Mouse (Mus musculus): Measurements from ENCODE around the gene Psd4. TPM values are rescaled to one million over a fixed set of nuclear protein-coding genes. Genes with fewer than 3 reads are reported as not detected.

Gene Psd4
- polyA plus RNA-seq, 1 experiment: under 0.01 TPM

DNA sequence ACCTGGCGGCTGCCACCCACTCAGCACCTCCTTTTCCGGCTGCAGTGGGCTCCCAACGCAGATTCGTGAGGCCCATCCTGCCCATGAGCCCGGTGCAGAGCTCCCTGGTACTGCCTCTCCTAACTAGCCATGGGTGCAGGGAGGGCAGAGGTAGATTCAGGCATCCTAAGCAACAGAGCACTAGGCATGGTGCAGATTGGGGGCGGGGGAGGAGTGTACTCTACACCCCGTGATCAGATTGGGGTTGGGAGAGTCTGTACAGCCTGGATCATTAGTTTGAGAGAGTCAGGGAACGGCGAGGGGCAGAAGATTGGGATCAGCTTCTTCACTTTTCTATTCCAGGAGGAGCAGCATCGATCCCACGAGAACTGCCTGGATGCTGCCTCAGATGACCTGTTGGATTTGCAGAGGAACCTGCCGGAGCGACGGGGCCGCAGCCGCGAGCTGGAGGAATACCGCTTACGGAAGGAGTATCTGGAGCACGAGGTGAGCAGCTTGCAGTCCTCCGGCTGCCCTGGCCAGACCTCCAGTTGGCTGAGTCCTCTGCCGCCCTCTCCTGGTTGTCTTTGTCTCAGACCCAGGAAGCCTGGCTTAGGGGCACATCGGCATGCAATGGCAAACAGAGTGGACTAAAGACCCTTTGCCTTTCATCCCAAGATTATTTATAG is 38.1 kb downstream of the Psd4 start:
- no peak overlapping the region for H3K4me3 ChIP-seq (ENCODE audit: insufficient read depth, poor library complexity, severe bottlenecking)
- H3K27me3 ChIP-seq (ENCODE audit: control insufficient read depth, insufficient read depth, insufficient read length): peaks cover 18% of the 10 kb centered on the region
- H3K36me3 ChIP-seq (ENCODE audit: control insufficient read depth, insufficient read depth): no peaks in the 10 kb centered on the region
- no peak overlapping the region for H3ac ChIP-seq (ENCODE audit: control insufficient read depth, insufficient read length, low read depth)
- no peaks in the 10 kb centered on the region for H3K79me2 ChIP-seq (ENCODE audit: control insufficient read depth, insufficient read depth)
- H3K79me3 ChIP-seq (ENCODE audit: low read depth): no peaks in the 10 kb centered on the region
- TF ChIP-seq CTCF (IDR thresholded peaks at IDR 0.05; ENCODE audit: control insufficient read depth, insufficient read depth, insufficient read length): peak; percentile 54
- no peak for TF ChIP-seq MYOG (IDR thresholded peaks at IDR 0.05; ENCODE audit: control insufficient read depth, extremely low read depth, insufficient read length)

DNA sequence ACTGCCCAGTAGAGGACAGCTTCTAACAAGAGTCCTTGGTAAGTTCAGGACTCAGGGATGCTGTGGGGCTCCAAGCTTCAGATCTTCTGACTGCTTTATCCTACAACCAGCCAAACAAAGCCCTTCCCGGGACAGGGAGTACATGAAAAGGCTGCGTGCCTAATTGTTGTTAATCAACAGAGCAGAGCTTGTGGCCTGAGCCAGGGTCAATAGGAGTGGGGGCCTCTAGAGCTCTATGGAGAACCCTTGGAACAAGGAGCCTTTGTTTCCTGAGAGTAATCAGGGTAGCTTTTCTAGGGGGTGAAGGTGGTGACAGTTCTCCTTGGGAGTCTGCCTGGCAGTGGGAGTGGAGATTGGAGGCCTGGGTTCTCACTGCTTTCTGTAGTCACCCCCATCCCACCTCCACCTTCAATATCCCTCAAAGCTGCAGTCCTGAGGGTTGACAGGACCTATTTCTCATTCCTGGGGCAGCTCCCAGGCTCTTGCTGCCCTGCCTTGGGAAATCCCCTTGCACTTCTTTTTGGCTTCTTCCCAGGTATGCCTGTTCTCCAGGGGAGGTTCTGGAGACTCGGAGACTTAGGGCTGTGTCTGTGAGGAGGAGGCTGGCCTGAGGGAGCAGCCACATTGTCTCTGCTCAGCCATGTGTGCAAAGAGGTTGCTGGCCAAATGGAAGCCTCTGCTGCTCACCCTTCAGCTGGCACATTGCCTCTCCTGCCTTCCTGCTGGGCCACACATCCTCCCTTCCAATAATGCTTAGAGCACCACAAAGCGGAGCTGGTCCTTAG is 40.5 kb downstream of the Psd4 start:
- Histone ChIP-seq H3K79me3 (ENCODE audit: low read depth) (no peaks in the 10 kb centered on the region), H3ac (ENCODE audit: control insufficient read depth, insufficient read length, low read depth) (no peak overlapping the region), H3K79me2 (ENCODE audit: control insufficient read depth, insufficient read depth) (no peaks in the 10 kb centered on the region), H3K4me3 (ENCODE audit: insufficient read depth, poor library complexity, severe bottlenecking) (no peak overlapping the region), H3K36me3 (ENCODE audit: control insufficient read depth, insufficient read depth) (no peaks in the 10 kb centered on the region), H3K27me3 (ENCODE audit: control insufficient read depth, insufficient read depth, insufficient read length) (peaks cover 18% of the 10 kb centered on the region)
- TF ChIP-seq MYOG (IDR thresholded peaks at IDR 0.05; ENCODE audit: control insufficient read depth, extremely low read depth, insufficient read length): no peak
- TF ChIP-seq CEBPB (IDR thresholded peaks at IDR 0.05; ENCODE audit: low read depth): no peak
- no peak for TF ChIP-seq USF1 (IDR thresholded peaks at IDR 0.05; ENCODE audit: low read depth)
- TF ChIP-seq MAX (IDR thresholded peaks at IDR 0.05): no peak
- TF ChIP-seq MYOD1 (IDR thresholded peaks at IDR 0.05; ENCODE audit: control insufficient read depth, insufficient read length, low read depth): no peak
- TF ChIP-seq CTCF (IDR thresholded peaks at IDR 0.05; ENCODE audit: control insufficient read depth, insufficient read depth, insufficient read length): no peak
- TF ChIP-seq FOSL1 (IDR thresholded peaks at IDR 0.05; ENCODE audit: insufficient read depth, low read length, poor library complexity, severe bottlenecking): no peak

- Histone ChIP-seq H3K27me3 (ENCODE audit: control insufficient read depth, insufficient read depth, insufficient read length) (peaks cover 18% of the 10 kb centered on the region), H3K36me3 (ENCODE audit: control insufficient read depth, insufficient read depth) (no peaks in the 10 kb centered on the region), H3K4me3 (ENCODE audit: insufficient read depth, poor library complexity, severe bottlenecking) (no peak overlapping the region), H3K79me3 (ENCODE audit: low read depth) (no peaks in the 10 kb centered on the region), H3K79me2 (ENCODE audit: control insufficient read depth, insufficient read depth) (no peaks in the 10 kb centered on the region), H3ac (ENCODE audit: control insufficient read depth, insufficient read length, low read depth) (no peak overlapping the region)
- TF ChIP-seq CTCF (IDR thresholded peaks at IDR 0.05; ENCODE audit: control insufficient read depth, insufficient read depth, insufficient read length): peak; percentile 73
- no peak for TF ChIP-seq MYOD1 (IDR thresholded peaks at IDR 0.05; ENCODE audit: control insufficient read depth, insufficient read length, low read depth)
Measured at GRCm38 (mm10) chr2:24409166-24409565, 41.8 kb downstream of the Psd4 start.

- no peaks in the 10 kb centered on the region for H3K79me3 ChIP-seq (ENCODE audit: low read depth)
- no peak overlapping the region for H3ac ChIP-seq (ENCODE audit: control insufficient read depth, insufficient read length, low read depth)
- H3K79me2 ChIP-seq (ENCODE audit: control insufficient read depth, insufficient read depth): no peaks in the 10 kb centered on the region
- H3K4me3 ChIP-seq (ENCODE audit: insufficient read depth, poor library complexity, severe bottlenecking): no peak overlapping the region
- H3K36me3 ChIP-seq (ENCODE audit: control insufficient read depth, insufficient read depth): no peaks in the 10 kb centered on the region
- TF ChIP-seq MAX (IDR thresholded peaks at IDR 0.05): no peak
- TF ChIP-seq FOSL1 (IDR thresholded peaks at IDR 0.05; ENCODE audit: insufficient read depth, low read length, poor library complexity, severe bottlenecking): no peak
- TF ChIP-seq MYOG (IDR thresholded peaks at IDR 0.05; ENCODE audit: control insufficient read depth, extremely low read depth, insufficient read length): no peak
- TF ChIP-seq CEBPB (IDR thresholded peaks at IDR 0.05; ENCODE audit: low read depth): no peak
- no peak for TF ChIP-seq MYOD1 (IDR thresholded peaks at IDR 0.05; ENCODE audit: control insufficient read depth, insufficient read length, low read depth)
- TF ChIP-seq USF1 (IDR thresholded peaks at IDR 0.05; ENCODE audit: low read depth): no peak
- no peak for TF ChIP-seq CTCF (IDR thresholded peaks at IDR 0.05; ENCODE audit: control insufficient read depth, insufficient read depth, insufficient read length)
- peaks cover 6% of the 10 kb centered on the region for H3K27me3 ChIP-seq (ENCODE audit: control insufficient read depth, insufficient read depth, insufficient read length)
Measured at GRCm38 (mm10) chr2:24413172-24413571, 45.8 kb downstream of the Psd4 start.

GRCm38 (mm10) chr2:24413677-24414076 is 46.3 kb downstream of the Psd4 start:
- TF ChIP-seq MAX (IDR thresholded peaks at IDR 0.05) (no peak), FOSL1 (IDR thresholded peaks at IDR 0.05; ENCODE audit: insufficient read depth, low read length, poor library complexity, severe bottlenecking) (no peak), CEBPB (IDR thresholded peaks at IDR 0.05; ENCODE audit: low read depth) (no peak), CTCF (IDR thresholded peaks at IDR 0.05; ENCODE audit: control insufficient read depth, insufficient read depth, insufficient read length) (no peak), MYOG (IDR thresholded peaks at IDR 0.05; ENCODE audit: control insufficient read depth, extremely low read depth, insufficient read length) (no peak), USF1 (IDR thresholded peaks at IDR 0.05; ENCODE audit: low read depth) (no peak), MYOD1 (IDR thresholded peaks at IDR 0.05; ENCODE audit: control insufficient read depth, insufficient read length, low read depth) (no peak)

DNA sequence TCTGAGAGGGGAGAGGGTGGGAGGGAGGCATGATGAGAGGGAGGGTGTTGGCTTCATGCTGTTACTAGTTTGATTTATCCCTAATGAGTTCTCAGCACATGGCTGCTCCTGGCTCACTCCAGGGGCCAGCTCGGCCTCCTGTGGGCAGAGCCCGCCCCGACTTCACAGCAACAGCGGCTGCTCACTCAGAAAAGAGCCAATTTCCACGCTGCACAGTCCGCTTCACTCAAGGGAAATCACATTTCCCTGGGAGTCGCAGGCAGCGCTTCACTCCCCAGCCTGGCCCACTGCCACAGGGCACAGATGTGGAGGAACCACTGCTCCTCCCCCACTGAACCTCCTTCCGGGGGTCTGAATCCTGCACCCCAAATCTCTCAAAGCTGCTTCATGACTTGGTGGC is 49.3 kb downstream of the Psd4 start:
- Histone ChIP-seq H3K27me3 (ENCODE audit: control insufficient read depth, insufficient read depth, insufficient read length) (peaks cover 3% of the 10 kb centered on the region), H3ac (ENCODE audit: control insufficient read depth, insufficient read length, low read depth) (no peak overlapping the region), H3K79me2 (ENCODE audit: control insufficient read depth, insufficient read depth) (no peaks in the 10 kb centered on the region), H3K79me3 (ENCODE audit: low read depth) (no peaks in the 10 kb centered on the region), H3K4me3 (ENCODE audit: insufficient read depth, poor library complexity, severe bottlenecking) (no peak overlapping the region), H3K36me3 (ENCODE audit: control insufficient read depth, insufficient read depth) (no peaks in the 10 kb centered on the region)
- TF ChIP-seq MYOD1 (IDR thresholded peaks at IDR 0.05; ENCODE audit: control insufficient read depth, insufficient read length, low read depth) (no peak), MYOG (IDR thresholded peaks at IDR 0.05; ENCODE audit: control insufficient read depth, extremely low read depth, insufficient read length) (no peak), MAX (IDR thresholded peaks at IDR 0.05) (no peak)

More at GRCm38 (mm10) chr2:24413677-24414076, 46.3 kb downstream of the Psd4 start:
- Histone ChIP-seq H3K36me3 (ENCODE audit: control insufficient read depth, insufficient read depth) (no peaks in the 10 kb centered on the region), H3K79me3 (ENCODE audit: low read depth) (no peaks in the 10 kb centered on the region), H3K79me2 (ENCODE audit: control insufficient read depth, insufficient read depth) (no peaks in the 10 kb centered on the region), H3K27me3 (ENCODE audit: control insufficient read depth, insufficient read depth, insufficient read length) (peaks cover 3% of the 10 kb centered on the region), H3K4me3 (ENCODE audit: insufficient read depth, poor library complexity, severe bottlenecking) (no peak overlapping the region), H3ac (ENCODE audit: control insufficient read depth, insufficient read length, low read depth) (no peak overlapping the region)
